ENCODE assay signal across 13 mouse cellular contexts in genomic region chr8:114816343-114816742, GRCm38 (mm10).
DNase-seq lines count a peak whose midpoint lies in the region; ATAC-seq and TF ChIP-seq lines count a peak whose summit lies in the region.
"Had no signal": no experiment of that assay in that cellular context is flagged by ENCODE, and none has a peak within 500 bp of the region (broad histone marks: within the 10 kb centered on the region; RNA-seq: fewer than 3 reads in every experiment).

No protein-coding gene starts in this region.

- 61% methylated on average over 12 of the region's 12 CpGs for WGBS in hindbrain, postnatal 0 days
- WGBS in hindbrain, embryonic 12.5 days, result 71% methylated on average over 12 of the region's 12 CpGs

- H3K27me3 ChIP-seq in hindbrain, postnatal 0 days (ENCODE audit: insufficient read depth, low read length), result no peaks in the 10 kb centered on the region
- H3K27me3 ChIP-seq in hindbrain, embryonic 12.5 days, result no peaks in the 10 kb centered on the region

- no peak overlapping the region for H3K4me2 ChIP-seq in hindbrain, postnatal 0 days (ENCODE audit: low read depth, low read length)
- no peak overlapping the region for H3K4me2 ChIP-seq in hindbrain, embryonic 12.5 days (replicated peaks)

- TF ChIP-seq CTCF in hindbrain, postnatal 0 days (IDR thresholded peaks at IDR 0.05; ENCODE audit: low read depth), result peak; percentile 56
- no peak for TF ChIP-seq CTCF in layer of hippocampus, adult 2 months (conservative IDR thresholded peaks at IDR 0.05)

- no peaks in the 10 kb centered on the region for H3K4me1 ChIP-seq in hindbrain, postnatal 0 days (ENCODE audit: insufficient read depth, low read length)
- peaks cover 7% of the 10 kb centered on the region; the same call in 1 of the 2 replicates for H3K4me1 ChIP-seq in hindbrain, embryonic 12.5 days

- no peak overlapping the region for H3K27ac ChIP-seq in hindbrain, postnatal 0 days
- H3K27ac ChIP-seq in hindbrain, embryonic 12.5 days, result no peak overlapping the region
- no peak overlapping the region for H3K27ac ChIP-seq in layer of hippocampus, adult 2 months
- H3K27ac ChIP-seq: limb, embryonic 10.5 days had no signal

- peak; percentile 50 for DNase-seq in hindbrain, postnatal 0 days (ENCODE audit: low spot score)
- DNase-seq in CD4-positive helper T cell, adult 2 months (ENCODE audit: low read depth, low spot score), result peak; percentile 41
- peak; percentile 73 to 74 for DNase-seq in spleen, postnatal 36 days (ENCODE audit: low spot score in 2 of 2)
- DNase-seq in layer of hippocampus, adult 2 months (ENCODE audit: low spot score in 2 of 2), result no peak
- DNase-seq in kidney, postnatal 10 days, result no peak
- DNase-seq in left cerebral cortex, adult 8-10 months (ENCODE audit: low spot score in 2 of 2), result no peak
- DNase-seq: lung, postnatal 14 days; right cerebral cortex, postnatal 14 days had no signal

- no peak overlapping the region for H3K4me3 ChIP-seq in hindbrain, postnatal 0 days (ENCODE audit: low read length)
- H3K4me3 ChIP-seq in hindbrain, embryonic 12.5 days, result no peak overlapping the region
- H3K4me3 ChIP-seq in layer of hippocampus, adult 2 months, result no peak overlapping the region
- H3K4me3 ChIP-seq: erythroblast, embryonic 14.5 days; limb, embryonic 10.5 days had no signal

- no peaks in the 10 kb centered on the region for H3K36me3 ChIP-seq in hindbrain, postnatal 0 days (ENCODE audit: insufficient read depth, low read length)
- no peaks in the 10 kb centered on the region for H3K36me3 ChIP-seq in hindbrain, embryonic 12.5 days
- H3K36me3 ChIP-seq: limb, embryonic 10.5 days had no signal

- no peak for ATAC-seq in hindbrain, postnatal 0 days
- no peak for ATAC-seq in hindbrain, embryonic 12.5 days (ENCODE audit: low FRiP score)
- peak; percentile 5; the same call in 1 of the 2 replicates for ATAC-seq in common myeloid progenitor, adult 5-6 weeks (replicated peaks; ENCODE audit: low read depth, poor library complexity, severe bottlenecking)
- ATAC-seq: intestine, embryonic 16.5 days had no signal

- no peak overlapping the region for H3K9ac ChIP-seq in hindbrain, postnatal 0 days (replicated peaks; ENCODE audit: low read length)
- H3K9ac ChIP-seq in hindbrain, embryonic 12.5 days, result no peak overlapping the region

- no peaks in the 10 kb centered on the region for H3K9me3 ChIP-seq in hindbrain, postnatal 0 days (ENCODE audit: low read length)
- 0 out of 2 replicates have a peak, but pooled peaks cover under 1% of the 10 kb centered on the region for H3K9me3 ChIP-seq in hindbrain, embryonic 12.5 days (replicated peaks)
- H3K9me3 ChIP-seq: limb, embryonic 10.5 days had no signal

Comparison
In these comparisons a context has a peak if more than half of its experiments do, and no peak if none do; other contexts are left out.
1. DNase-seq: peak in hindbrain, postnatal 0 days (single experiment), CD4-positive helper T cell, adult 2 months (single experiment) and spleen, postnatal 36 days (2 of 2); none in layer of hippocampus, adult 2 months (0 of 2), kidney, postnatal 10 days (single experiment) and left cerebral cortex, adult 8-10 months (0 of 2).